Mouse (Mus musculus) MN1 (cell line): ENCODE measurements at regions not wholly inside any gene's neighbourhood (a gene's known extent, or its start where the extent isn't known, plus 50 kb on each side); places are given as distances from the start of the nearest gene placed in this dataset.

Experiments used
- DNase-seq: peaks from one replicate; pipeline ENCODE4 v3.0.0-alpha.2; 2016; ENCODE audit warnings: low spot score

GRCm38 (mm10) chr14:94541995-94542394, 651.5 kb upstream of the Pcdh9 start:
- no peak for DNase-seq

- DNase-seq = no peak
These were observed 635.2 kb upstream of the Pcdh9 start for GRCm38 (mm10) chr14:94525648-94526047.

GRCm38 (mm10) chr14:94525238-94525637, 634.8 kb upstream of the Pcdh9 start:
- no peak for DNase-seq

- no peak for DNase-seq
These were observed 631.5 kb upstream of the Pcdh9 start for GRCm38 (mm10) chr14:94522007-94522406.

- no peak for DNase-seq
These were observed 600.9 kb upstream of the Pcdh9 start for GRCm38 (mm10) chr14:94491370-94491769.

GRCm38 (mm10) chr14:94475887-94476286, 585.4 kb upstream of the Pcdh9 start:
- DNase-seq = peak; percentile 25

- no peak for DNase-seq
These were observed 582.7 kb upstream of the Pcdh9 start for GRCm38 (mm10) chr14:94473181-94473580.

GRCm38 (mm10) chr14:94445952-94446351, 555.5 kb upstream of the Pcdh9 start:
- DNase-seq = no peak

GRCm38 (mm10) chr14:94433343-94433958, 543.0 kb upstream of the Pcdh9 start:
- DNase-seq = no peak

GRCm38 (mm10) chr14:94427611-94428186, 537.2 kb upstream of the Pcdh9 start:
- no peak for DNase-seq
